Mouse (Mus musculus): ENCODE measurements around the gene Mad2l2. TPM values are rescaled to one million over a fixed set of nuclear protein-coding genes. Genes with fewer than 3 reads are reported as not detected.

Mad2l2 gene
- 105 and 106 TPM in 2 replicates for polyA plus RNA-seq (2012; rRNA removed)

DNA sequence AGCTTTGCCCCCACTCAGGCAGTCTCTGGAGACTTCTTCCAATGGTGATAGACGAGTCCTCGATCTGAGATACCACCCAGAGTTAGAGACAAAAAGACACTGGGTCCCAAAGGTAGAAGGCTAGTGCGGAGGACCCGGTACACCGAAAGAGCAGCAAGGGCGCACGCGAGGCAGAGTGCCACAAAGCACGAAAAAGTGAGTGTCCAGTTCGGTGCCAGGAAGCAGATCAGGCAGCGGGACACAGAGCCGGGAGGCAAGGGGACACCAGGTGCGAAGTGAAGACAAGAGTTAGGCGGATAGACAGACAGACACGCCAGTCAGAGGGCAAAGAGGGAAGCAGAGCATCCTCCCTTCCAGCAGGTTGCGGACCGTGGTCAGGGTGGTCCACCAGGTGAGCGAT, at the start of gene Mad2l2:
Gene Mad2l2, plus strand, starts transcription at position 252 of the 400 bp plus-strand sequence.

DNA sequence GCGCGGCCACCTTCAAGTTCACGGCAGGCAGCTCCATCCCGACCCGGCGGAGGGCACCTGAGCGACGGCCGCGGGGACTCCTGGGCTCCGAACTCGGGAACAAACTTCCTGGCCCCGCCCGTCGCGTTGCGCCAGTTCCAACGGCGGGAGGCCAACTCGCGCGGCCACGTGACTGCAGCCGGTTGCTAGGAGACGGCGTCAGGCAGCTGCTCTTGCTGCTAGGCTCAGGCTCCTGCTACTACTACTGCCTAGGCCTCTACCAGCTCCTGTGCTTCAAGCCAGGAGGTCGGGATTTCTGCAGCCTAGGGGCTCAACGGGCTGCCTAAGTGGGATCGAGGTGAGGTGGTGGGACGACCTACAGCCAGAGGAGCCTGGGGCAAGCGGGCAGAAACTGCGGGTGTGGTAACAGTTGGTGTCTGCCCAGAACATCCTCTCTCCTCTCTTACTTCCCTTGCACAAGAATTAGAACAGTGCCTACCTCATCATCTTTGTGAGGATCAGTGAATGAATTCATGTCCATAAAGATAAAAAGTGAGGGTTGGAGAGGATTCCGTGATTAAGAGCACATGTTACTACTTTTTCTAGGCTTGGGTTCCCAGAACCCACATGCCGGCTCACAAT, 42.2 kb upstream of the Mad2l2 start, which contains the start of gene Agtrap:
Gene Agtrap, minus strand, starts transcription at position 125 of the 621 bp plus-strand sequence.

DNA sequence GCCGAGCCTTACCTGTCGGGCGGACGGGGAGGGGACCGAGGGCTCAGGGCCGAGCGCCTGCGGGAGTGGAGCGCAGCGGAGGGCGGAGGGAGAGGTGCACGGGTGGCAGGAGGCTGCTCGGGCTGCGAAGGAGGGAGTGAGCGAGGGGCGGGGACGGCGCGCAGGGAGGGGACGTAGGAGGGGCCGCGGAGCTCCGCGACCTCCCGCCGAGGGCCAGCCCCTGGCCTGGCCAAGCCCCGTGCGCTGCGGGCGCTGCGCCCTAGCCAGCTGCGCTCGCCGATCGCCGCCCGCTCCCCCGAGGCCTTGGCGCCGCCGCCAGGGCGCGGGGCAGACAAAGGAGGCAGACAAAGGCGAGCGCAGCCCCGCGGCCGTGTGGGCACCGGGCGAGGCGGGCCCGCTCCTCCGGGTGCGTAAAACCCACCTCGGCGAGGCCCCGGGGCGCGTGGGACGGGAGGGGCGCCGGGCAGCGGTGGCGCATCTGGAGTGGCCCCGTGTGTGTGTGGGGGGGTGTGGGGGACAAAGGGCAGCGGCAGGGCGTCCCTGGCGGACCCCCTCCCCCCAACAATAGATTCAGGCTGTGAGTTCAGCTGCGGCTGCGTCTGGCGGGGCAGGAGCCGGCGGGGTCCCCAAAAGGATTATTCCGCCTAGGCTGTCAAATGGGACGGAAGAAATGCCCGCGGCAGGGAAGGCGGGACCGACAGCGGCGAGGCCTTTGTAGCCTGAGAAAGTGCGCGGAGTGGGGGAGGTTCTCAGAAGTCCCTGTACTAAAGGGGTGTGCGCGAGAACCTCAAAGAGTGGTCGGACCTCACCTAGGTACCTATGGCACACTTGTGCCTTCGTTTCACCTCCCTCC, 603 bp downstream of the Mad2l2 start, which contains the start of gene Draxin:
Gene Draxin, minus strand, starts transcription at position 138 of the 853 bp plus-strand sequence.

DNA sequence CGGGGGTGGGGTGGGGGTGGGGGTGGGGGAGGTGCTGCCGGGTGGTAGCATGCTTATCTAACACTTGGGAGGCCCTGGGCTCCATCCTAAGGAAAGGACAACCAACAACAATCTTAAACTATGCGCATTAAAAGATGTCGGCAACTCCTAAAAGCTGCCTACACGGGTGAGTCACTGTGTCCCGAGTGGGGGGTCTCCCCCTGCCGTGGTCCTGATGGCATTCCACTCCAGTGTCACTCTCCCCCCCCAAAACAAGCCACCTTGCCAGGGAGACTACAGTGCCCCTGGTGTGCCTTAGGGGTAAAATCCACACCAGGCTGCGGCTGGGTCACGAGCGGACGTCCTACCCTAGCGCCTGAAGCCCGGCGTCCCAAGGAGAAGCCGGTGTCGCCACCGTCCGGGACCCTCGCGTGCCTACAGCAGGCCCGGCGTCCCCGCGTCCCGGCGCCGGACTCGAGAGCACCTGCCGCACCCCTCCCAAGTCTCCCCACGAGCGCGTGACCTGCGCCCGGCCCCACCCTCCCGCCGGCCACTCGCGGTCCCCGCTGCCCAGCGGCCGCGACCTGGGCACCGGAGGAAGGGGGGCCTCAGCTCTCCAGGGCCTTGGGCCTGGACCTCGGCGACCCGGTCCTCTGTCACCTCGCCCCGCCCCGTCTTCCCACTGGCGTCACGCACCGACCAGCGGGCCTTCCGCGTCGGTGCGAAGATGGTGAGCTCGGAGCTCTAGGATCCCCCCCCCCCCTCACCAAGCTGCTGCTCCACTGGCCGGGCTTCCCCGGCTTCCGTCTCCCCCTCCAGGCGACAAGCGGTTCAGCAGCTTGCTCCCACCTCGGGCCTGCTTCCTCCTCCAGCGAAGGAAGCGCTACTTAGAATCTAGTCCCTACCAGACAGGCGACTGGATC, 21.3 kb downstream of the Mad2l2 start, which contains the start of gene Fbxo6:
Gene Fbxo6, minus strand, starts transcription at position 874 of the 902 bp plus-strand sequence.

DNA sequence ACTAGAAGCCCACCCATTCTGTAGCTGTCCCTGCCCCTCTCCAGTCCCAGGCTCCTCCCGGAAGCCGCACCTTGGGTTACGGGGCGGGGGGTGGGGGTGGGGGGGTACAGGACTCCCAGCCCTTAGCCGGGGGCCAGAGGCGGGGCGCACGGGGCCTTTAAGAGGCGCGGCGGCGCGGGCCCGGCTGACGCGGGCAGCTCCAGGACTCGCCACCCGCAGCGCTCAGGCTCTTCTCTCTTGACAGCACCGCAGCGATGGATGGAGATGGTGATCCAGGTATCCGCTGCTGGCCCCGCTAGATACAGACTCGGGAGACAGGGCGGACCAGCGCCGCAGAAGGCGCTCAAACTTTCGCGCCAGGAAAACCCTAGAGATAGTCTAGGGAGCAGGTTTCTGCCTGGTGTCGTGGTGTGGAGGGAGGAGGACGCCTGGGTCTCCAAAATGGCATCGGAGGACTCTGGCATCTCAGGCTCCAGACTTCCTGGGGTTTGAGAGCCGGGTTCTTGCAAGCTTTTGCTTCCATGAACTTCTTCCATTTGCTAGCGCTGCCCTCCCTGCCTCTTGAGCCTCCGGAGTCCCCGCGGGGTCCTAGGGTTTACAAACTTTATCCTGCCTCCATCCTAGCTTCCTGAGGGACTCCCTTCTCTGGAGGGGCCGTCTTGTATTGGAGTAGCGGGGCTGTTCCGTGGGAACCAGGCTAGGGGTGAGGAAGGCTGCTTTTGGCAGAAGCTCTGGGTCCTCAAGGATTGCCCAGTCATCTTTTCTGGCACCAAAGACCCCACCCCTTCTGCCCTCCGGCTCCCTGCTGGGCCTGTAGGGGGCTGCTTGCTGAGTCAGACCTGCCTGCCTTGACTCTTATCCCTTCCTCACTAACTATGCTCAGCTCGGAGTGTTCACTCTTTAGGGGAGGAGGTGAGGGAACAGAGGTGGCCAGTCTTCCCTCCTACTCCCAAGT, 30.5 kb downstream of the Mad2l2 start, which contains the start of the genes Fbxo44 and Fbxo2:
Gene Fbxo44, minus strand, starts transcription at position 47 of the 955 bp plus-strand sequence.
Gene Fbxo2, plus strand, starts transcription at position 186 of the 955 bp plus-strand sequence.

Other genes starting within 250 kb of the Mad2l2 start
- 73.6 and 75.9 TPM in 2 replicates for gene Mfn2, start 225.7 kb upstream of the Mad2l2 start, polyA plus RNA-seq (2012; rRNA removed)
- 13.5 and 15.5 TPM in 2 replicates for gene Plod1, start 193.6 kb upstream of the Mad2l2 start, polyA plus RNA-seq (2012; rRNA removed)
- 42.5 and 42.9 TPM in 2 replicates for gene 2510039O18Rik, start 189.5 kb upstream of the Mad2l2 start, polyA plus RNA-seq (2012; rRNA removed)
- gene Nppb, start 144.6 kb upstream of the Mad2l2 start, polyA plus RNA-seq (2012; rRNA removed), result 0.12 and 0.25 TPM in 2 replicates
- 0.82 and 1.1 TPM in 2 replicates for gene Nppa, start 129.7 kb upstream of the Mad2l2 start, polyA plus RNA-seq (2012; rRNA removed)
- gene Clcn6, start 91.6 kb upstream of the Mad2l2 start, polyA plus RNA-seq (2012; rRNA removed), result 51.4 and 54.8 TPM in 2 replicates
- gene Mthfr, start 91.3 kb upstream of the Mad2l2 start, polyA plus RNA-seq (2012; rRNA removed), result 26.1 and 28.2 TPM in 2 replicates
- 4.0 and 4.1 TPM in 2 replicates for gene Agtrap, start 42.4 kb upstream of the Mad2l2 start, polyA plus RNA-seq (2012; rRNA removed)
- 40.4 and 42.8 TPM in 2 replicates for gene Draxin, start 314 bp downstream of the Mad2l2 start, polyA plus RNA-seq (2012; rRNA removed)
- 21.9 and 23.4 TPM in 2 replicates for gene Fbxo6, start 21.8 kb downstream of the Mad2l2 start, polyA plus RNA-seq (2012; rRNA removed)
- 114 and 122 TPM in 2 replicates for gene Fbxo44, start 30.1 kb downstream of the Mad2l2 start, polyA plus RNA-seq (2012; rRNA removed)
- 8.8 and 14.9 TPM in 2 replicates for gene Fbxo2, start 30.2 kb downstream of the Mad2l2 start, polyA plus RNA-seq (2012; rRNA removed)
- 13.1 and 13.7 TPM in 2 replicates for gene Disp3, start 157.6 kb downstream of the Mad2l2 start, polyA plus RNA-seq (2012; rRNA removed)

Measured in central nervous system, embryonic 18 days (tissue).